Mouse (Mus musculus): Measurements from ENCODE around the gene Slc25a3. TPM values are rescaled to one million over a fixed set of nuclear protein-coding genes. Genes with fewer than 3 reads are reported as not detected.

Gene Slc25a3
- total and polyA plus RNA-seq, 3 experiments, result 428 to 792 (median 509) TPM

GRCm38 (mm10) chr10:91171455-91172328 lies 47.8 kb upstream of the Slc25a3 start (continued):
- TF ChIP-seq RCOR1 (conservative IDR thresholded peaks at IDR 0.05; ENCODE audit: low read depth, low read length) (no peak), GABPA (IDR thresholded peaks at IDR 0.05; ENCODE audit: insufficient replicate concordance, low read depth, low read length) (no peak; the same call in 1 of the 2 replicates), NRF1 (IDR thresholded peaks at IDR 0.05; ENCODE audit: low read depth, low read length) (peak; percentile 71), SMC3 (IDR thresholded peaks at IDR 0.05; ENCODE audit: low read depth, low read length) (no peak), CHD2 (IDR thresholded peaks at IDR 0.05; ENCODE audit: low read length) (peak; percentile 97), POLR2AphosphoS2 (IDR thresholded peaks at IDR 0.05; ENCODE audit: low read depth, low read length) (peak; percentile 96), JUN (IDR thresholded peaks at IDR 0.05; ENCODE audit: insufficient read depth, low read depth, low read length) (no peak), CTCF (conservative IDR thresholded peaks at IDR 0.05 in 1 of 2, IDR thresholded peaks at IDR 0.05 in 1 of 2; ENCODE audit: low read depth in 2 of 2, low read length in 2 of 2) (no peak), BHLHE40 (IDR thresholded peaks at IDR 0.05; ENCODE audit: low read depth, low read length) (peak; percentile 35; the same call in 1 of the 2 replicates), MXI1 (IDR thresholded peaks at IDR 0.05; ENCODE audit: low read depth, low read length) (peak; percentile 56; the same call in 1 of the 2 replicates), JUND (conservative IDR thresholded peaks at IDR 0.05; ENCODE audit: low read depth, low read length) (no peak), ELF1 (IDR thresholded peaks at IDR 0.05; ENCODE audit: low read depth, low read length) (peak; percentile 59), TBP (conservative IDR thresholded peaks at IDR 0.05; ENCODE audit: low read depth, low read length) (peak; percentile 90), EP300 (IDR thresholded peaks at IDR 0.05; ENCODE audit: low read length) (no peak), IRF4 (IDR thresholded peaks at IDR 0.05; ENCODE audit: low read depth, low read length) (peak; percentile 37; the same call in 1 of the 2 replicates), MAX (IDR thresholded peaks at IDR 0.05; ENCODE audit: low read length) (peak; percentile 74; the same call in 1 of the 2 replicates), TCF12 (IDR thresholded peaks at IDR 0.05; ENCODE audit: low read depth, low read length) (peak; percentile 96), ZC3H11A (IDR thresholded peaks at IDR 0.05; ENCODE audit: low read depth, low read length) (no peak), CHD1 (IDR thresholded peaks at IDR 0.05; ENCODE audit: low read depth, low read length) (peak; percentile 69), ZMIZ1 (IDR thresholded peaks at IDR 0.05; ENCODE audit: low read depth, low read length) (peak; percentile 98)

- peak overlapping the region; percentile 96 for H3K9ac ChIP-seq (ENCODE audit: insufficient read depth, low read depth)
Observed at GRCm38 (mm10) chr10:91171041-91171440, 47.2 kb upstream of the Slc25a3 start.

More at GRCm38 (mm10) chr10:91171041-91171440, 47.2 kb upstream of the Slc25a3 start:
- H3K79me2 ChIP-seq (replicated peaks; ENCODE audit: control insufficient read depth, extremely low read depth, insufficient read depth, poor library complexity, severe bottlenecking), result peaks cover 46% of the 10 kb centered on the region
- no peaks in the 10 kb centered on the region for H3K27me3 ChIP-seq (replicated peaks)
- TF ChIP-seq KAT2A (IDR thresholded peaks at IDR 0.05; ENCODE audit: insufficient replicate concordance, low read length) (no peak), GABPA (IDR thresholded peaks at IDR 0.05; ENCODE audit: insufficient replicate concordance, low read depth, low read length) (no peak), MAX (IDR thresholded peaks at IDR 0.05; ENCODE audit: low read length) (no peak), MAFK (IDR thresholded peaks at IDR 0.05; ENCODE audit: insufficient replicate concordance, low read length) (no peak), SIN3A (IDR thresholded peaks at IDR 0.05; ENCODE audit: low read length) (no peak), POLR2A (IDR thresholded peaks at IDR 0.05; ENCODE audit: low read depth, low read length) (no peak), HCFC1 (IDR thresholded peaks at IDR 0.05; ENCODE audit: low read depth, low read length) (no peak), ZC3H11A (IDR thresholded peaks at IDR 0.05; ENCODE audit: low read depth, low read length) (no peak), IRF4 (IDR thresholded peaks at IDR 0.05; ENCODE audit: low read depth, low read length) (no peak)
- H3K4me3 ChIP-seq (replicated peaks in 1 of 3; ENCODE audit: low read depth in 2 of 3, low read length in 2 of 3, poor library complexity in 1 of 3), result peak overlapping the region; percentile 84 to 93 (median 93)
- 0 out of 2 replicates have a peak overlapping the region, but pooled peaks have one; percentile 5 for H3K4me2 ChIP-seq (ENCODE audit: insufficient read depth, low read depth, poor library complexity, severe bottlenecking)
- peak; percentile 40 for DNase-seq (ENCODE audit: extremely low read depth)
- in situ Hi-C loops (cut with MboI; ENCODE audit: low pct_ligation_motif_present, low pct_unique_long_range_greater_than_20kb, low sequenced_read_pairs), result no loop called here
- dilution Hi-C loops (cut with MboI; ENCODE audit: extremely low pct_ligation_motif_present, extremely low pct_unique_long_range_greater_than_20kb, low sequenced_read_pairs), result no loop called here
- H3K9me3 ChIP-seq (replicated peaks; ENCODE audit: low read length), result no peaks in the 10 kb centered on the region
- H3K4me1 ChIP-seq (ENCODE audit: control insufficient read depth in 1 of 2, insufficient read depth in 2 of 2), result peaks cover 0 to 8% of the 10 kb centered on the region in 2 experiments; a peak in 2 of 4 replicates
- peak overlapping the region; percentile 90 for H3K27ac ChIP-seq (ENCODE audit: insufficient read depth, low read depth)
- peaks cover 0 to 4% of the 10 kb centered on the region in 2 experiments for H3K36me3 ChIP-seq (replicated peaks in 1 of 2; ENCODE audit: control insufficient read depth in 1 of 2, insufficient read depth in 1 of 2, low read length in 1 of 2)
